Mouse (Mus musculus) liver, adult (tissue): ENCODE results near the gene Glipr2.

ENCODE experiments used
- GATA4 ChIP-seq: IDR thresholded peaks from 2 replicates; pipeline ENCODE4 v1.6.1; 2014; ENCODE audit warnings: mild to moderate bottlenecking, low read length; ENCODE audit not compliant: insufficient replicate concordance

The Glipr2 gene

DNA sequence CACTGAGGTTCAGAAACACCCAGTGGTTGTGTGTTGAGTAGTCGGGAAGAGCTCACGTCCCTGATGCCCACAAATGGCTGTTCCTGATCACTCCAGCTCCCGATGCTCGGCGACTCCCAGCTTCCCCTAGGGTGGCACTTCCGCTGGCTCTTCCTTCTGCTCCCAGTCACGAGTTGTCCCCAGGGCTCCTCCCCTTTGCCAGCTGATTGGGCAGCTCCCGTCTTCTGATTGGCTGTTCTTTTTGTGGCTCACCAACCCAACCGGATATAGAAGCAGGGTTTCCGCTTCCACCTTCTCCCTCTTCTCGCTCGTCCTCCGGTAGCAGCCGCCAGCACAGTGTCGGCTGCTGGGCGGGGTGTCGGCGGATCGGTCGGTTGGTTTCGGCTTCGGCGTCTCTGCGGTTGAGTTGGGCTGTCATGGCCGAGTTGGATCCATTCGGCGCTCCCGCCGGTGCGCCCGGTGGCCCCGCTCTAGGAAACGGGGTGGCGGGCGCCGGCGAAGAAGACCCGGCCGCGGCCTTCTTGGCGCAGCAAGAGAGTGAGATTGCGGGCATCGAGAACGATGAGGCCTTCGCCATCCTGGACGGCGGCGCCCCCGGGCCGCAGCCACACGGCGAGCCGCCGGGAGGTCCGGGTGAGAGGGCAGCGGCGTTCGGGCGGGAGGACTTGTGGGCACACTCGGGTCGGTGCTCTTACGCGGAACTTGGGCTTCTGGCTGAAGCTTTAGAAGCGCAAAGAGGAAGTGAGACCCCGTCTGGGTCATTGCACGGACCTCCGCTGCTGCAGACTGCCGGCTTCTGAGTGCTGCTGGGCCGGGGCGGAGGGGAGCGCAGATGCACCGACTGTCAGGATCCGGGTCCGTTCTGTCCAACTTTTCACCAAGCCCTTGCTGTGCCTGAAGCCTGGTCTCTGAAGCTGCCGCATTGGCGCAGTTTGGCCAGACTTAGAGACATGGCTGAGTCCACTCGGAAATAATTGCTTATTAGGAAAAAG, 55.5 kb downstream of the Glipr2 start:
- peak; percentile 26; the same call in 1 of the 2 replicates for TF ChIP-seq GATA4

DNA sequence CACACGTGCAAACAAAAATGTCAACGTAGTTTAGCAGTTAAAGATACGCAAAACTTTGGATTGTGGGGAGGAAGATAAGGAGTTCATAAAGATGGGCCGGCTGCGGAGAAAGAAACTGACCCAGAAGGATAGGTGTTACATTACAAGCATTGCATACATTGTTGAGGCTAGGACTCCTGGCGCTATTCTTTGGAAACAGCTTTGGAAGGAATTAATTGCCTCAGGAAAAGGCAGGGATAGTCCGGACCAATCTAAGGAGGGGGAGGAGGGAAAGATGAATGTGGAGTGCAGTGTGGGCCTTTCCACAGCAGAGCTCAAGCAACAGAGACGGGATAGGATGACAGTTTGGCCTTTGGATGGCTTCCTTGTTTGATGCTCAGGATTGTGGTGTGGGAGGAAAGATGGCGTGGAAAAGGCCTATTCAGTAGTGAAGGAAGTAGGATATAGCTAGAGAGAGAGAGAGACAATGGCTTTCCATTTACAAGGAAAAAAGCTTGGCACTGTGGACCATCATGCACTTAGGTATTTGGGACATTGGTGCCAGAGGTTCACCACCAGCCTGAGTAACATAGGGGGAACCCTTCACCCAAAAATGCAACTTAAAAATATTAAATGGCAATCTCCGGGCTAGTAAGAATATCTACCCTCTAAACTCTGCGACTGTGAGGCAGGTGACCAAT, 56.3 kb downstream of the Glipr2 start:
- no peak for TF ChIP-seq GATA4

- no peak for TF ChIP-seq GATA4
Observed at GRCm38 (mm10) chr4:44016071-44016470, 58.9 kb downstream of the Glipr2 start.

DNA sequence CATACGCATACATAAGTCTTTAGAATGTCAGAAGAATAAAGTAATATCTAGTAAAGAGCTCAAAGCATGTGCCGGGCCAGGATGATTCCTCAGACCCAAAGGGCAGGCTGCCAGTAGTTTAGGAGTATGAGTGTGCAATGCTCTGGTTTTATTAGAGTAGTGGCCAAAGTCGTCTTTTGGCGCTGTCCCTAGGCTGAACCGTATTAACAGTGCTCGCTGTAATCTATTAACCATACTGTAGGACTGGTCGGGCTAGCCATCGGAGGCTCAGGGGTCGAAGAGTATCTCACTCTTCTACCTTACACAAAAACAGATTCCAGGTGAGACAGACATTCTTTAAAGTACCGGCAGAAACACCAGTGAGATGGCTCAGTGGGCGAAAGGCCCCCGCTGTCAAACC, 59.6 kb downstream of the Glipr2 start:
- no peak for TF ChIP-seq GATA4

DNA sequence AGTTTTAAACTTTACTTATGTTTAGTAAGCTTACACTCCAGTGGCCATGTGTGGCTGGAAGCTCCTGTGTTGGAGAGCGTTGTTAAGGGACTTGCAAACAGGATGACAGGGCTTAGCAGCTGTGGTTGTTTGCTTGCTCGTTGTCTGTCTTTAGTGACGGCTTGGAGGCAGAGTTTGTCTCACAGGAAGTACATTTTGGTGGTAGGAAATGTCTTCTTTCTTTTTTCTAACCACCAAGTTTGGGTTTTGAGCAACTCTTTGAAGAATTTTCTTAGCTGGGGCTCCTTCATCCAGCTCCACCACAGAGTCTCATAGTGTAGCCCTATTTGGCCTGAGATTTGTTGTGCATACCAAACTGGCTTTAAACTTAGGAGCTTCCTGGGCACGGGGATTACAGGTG, 65.1 kb downstream of the Glipr2 start:
- TF ChIP-seq GATA4, result no peak

GRCm38 (mm10) chr4:44022766-44023165, 65.6 kb downstream of the Glipr2 start:
- no peak for TF ChIP-seq GATA4

GRCm38 (mm10) chr4:44023681-44024080, 66.5 kb downstream of the Glipr2 start:
- TF ChIP-seq GATA4, result no peak

GRCm38 (mm10) chr4:44024241-44024640, 67.0 kb downstream of the Glipr2 start:
- TF ChIP-seq GATA4, result no peak

GRCm38 (mm10) chr4:44025570-44025969, 68.4 kb downstream of the Glipr2 start:
- TF ChIP-seq GATA4, result no peak
